In genomic region chr8:114936887-114937286, GRCm38 (mm10) we compare ENCODE assay signal across 12 mouse cellular contexts.
A peak's percentile ranks its signal among the peaks of the same experiment; 100 is the strongest.
DNase-seq lines count a peak whose midpoint lies in the region; ATAC-seq lines count a peak whose summit lies in the region.
"Had no signal": no experiment of that assay in that cellular context is flagged by ENCODE, and none has a peak within 500 bp of the region (broad histone marks: within the 10 kb centered on the region; RNA-seq: fewer than 3 reads in every experiment).

No protein-coding gene starts in this region.

- 29% methylated on average over 10 of the region's 10 CpGs for WGBS in hindbrain, embryonic 10.5 days
- 27% methylated on average over 10 of the region's 10 CpGs for WGBS in hindbrain, embryonic 12.5 days
- 10% methylated on average over 10 of the region's 10 CpGs for WGBS in embryonic facial prominence, embryonic 10.5 days
- 7% methylated on average over 10 of the region's 10 CpGs for WGBS in midbrain, embryonic 13.5 days
- WGBS in liver, embryonic 11.5 days = 36% methylated on average over 10 of the region's 10 CpGs

- H3K4me2 ChIP-seq in hindbrain, embryonic 12.5 days (replicated peaks) = no peak overlapping the region
- no peak overlapping the region for H3K4me2 ChIP-seq in midbrain, embryonic 13.5 days (replicated peaks)
- H3K4me2 ChIP-seq in liver, embryonic 11.5 days = no peak overlapping the region
- H3K4me2 ChIP-seq: limb, embryonic 15.5 days had no signal

- no peak overlapping the region for H3K27ac ChIP-seq in hindbrain, embryonic 10.5 days
- H3K27ac ChIP-seq in hindbrain, embryonic 12.5 days = no peak overlapping the region
- no peak overlapping the region for H3K27ac ChIP-seq in embryonic facial prominence, embryonic 10.5 days (replicated peaks)
- no peak overlapping the region for H3K27ac ChIP-seq in midbrain, embryonic 13.5 days
- no peak overlapping the region for H3K27ac ChIP-seq in liver, embryonic 11.5 days (ENCODE audit: low read depth, low read length)
- H3K27ac ChIP-seq: kidney, postnatal 0 days; limb, embryonic 15.5 days had no signal

- no peaks in the 10 kb centered on the region for H3K9me3 ChIP-seq in hindbrain, embryonic 10.5 days
- no peaks in the 10 kb centered on the region for H3K9me3 ChIP-seq in hindbrain, embryonic 12.5 days (replicated peaks)
- no peaks in the 10 kb centered on the region for H3K9me3 ChIP-seq in embryonic facial prominence, embryonic 10.5 days
- H3K9me3 ChIP-seq in midbrain, embryonic 13.5 days = no peaks in the 10 kb centered on the region
- no peaks in the 10 kb centered on the region for H3K9me3 ChIP-seq in liver, embryonic 11.5 days (ENCODE audit: control insufficient read depth, low read length)
- H3K9me3 ChIP-seq: limb, embryonic 15.5 days had no signal

- DNase-seq in hindbrain, embryonic 10.5 days (ENCODE audit: low spot score) = peak; percentile 14
- peak; percentile 38 for DNase-seq in embryonic facial prominence, embryonic 10.5 days (ENCODE audit: low spot score)
- DNase-seq in heart, postnatal 10 days = peak; percentile 24 to 35
- no peak for DNase-seq in kidney, adult 9 months
- DNase-seq in thymus, postnatal 14 days = no peak
- no peak for DNase-seq in liver, embryonic 11.5 days (ENCODE audit: low spot score)
- DNase-seq: cerebellum, adult 8-10 months; gastrocnemius, postnatal 36 days had no signal

- no peak for ATAC-seq in hindbrain, embryonic 12.5 days (ENCODE audit: low FRiP score)
- peak; percentile 78 for ATAC-seq in midbrain, embryonic 13.5 days
- ATAC-seq in liver, embryonic 11.5 days (replicated peaks; ENCODE audit: low FRiP score) = no peak

- intact Hi-C loops in heart, postnatal 10 days (cut with DNase I) = no loop called here

- H3K4me1 ChIP-seq in hindbrain, embryonic 10.5 days (replicated peaks) = peaks cover 28% of the 10 kb centered on the region
- peaks cover 11% of the 10 kb centered on the region for H3K4me1 ChIP-seq in hindbrain, embryonic 12.5 days
- peaks cover 35% of the 10 kb centered on the region for H3K4me1 ChIP-seq in embryonic facial prominence, embryonic 10.5 days
- H3K4me1 ChIP-seq in midbrain, embryonic 13.5 days (replicated peaks) = peaks cover 23% of the 10 kb centered on the region
- no peaks in the 10 kb centered on the region for H3K4me1 ChIP-seq in liver, embryonic 11.5 days (replicated peaks; ENCODE audit: control insufficient read depth, insufficient read depth, low read length)

- H3K9ac ChIP-seq in hindbrain, embryonic 12.5 days = no peak overlapping the region
- H3K9ac ChIP-seq in midbrain, embryonic 13.5 days (replicated peaks) = no peak overlapping the region
- H3K9ac ChIP-seq in liver, embryonic 11.5 days (ENCODE audit: low read depth, low read length) = no peak overlapping the region
- H3K9ac ChIP-seq: limb, embryonic 15.5 days had no signal

- no peaks in the 10 kb centered on the region for H3K36me3 ChIP-seq in hindbrain, embryonic 10.5 days
- no peaks in the 10 kb centered on the region for H3K36me3 ChIP-seq in hindbrain, embryonic 12.5 days
- H3K36me3 ChIP-seq in embryonic facial prominence, embryonic 10.5 days (replicated peaks) = no peaks in the 10 kb centered on the region
- H3K36me3 ChIP-seq in midbrain, embryonic 13.5 days = no peaks in the 10 kb centered on the region
- no peaks in the 10 kb centered on the region for H3K36me3 ChIP-seq in liver, embryonic 11.5 days (ENCODE audit: control insufficient read depth, insufficient read depth, low read length)
- H3K36me3 ChIP-seq: limb, embryonic 15.5 days had no signal

- H3K27me3 ChIP-seq in hindbrain, embryonic 10.5 days (ENCODE audit: insufficient read depth, poor library complexity, severe bottlenecking) = peaks cover 27% of the 10 kb centered on the region
- H3K27me3 ChIP-seq in hindbrain, embryonic 12.5 days = no peaks in the 10 kb centered on the region
- peaks cover 14% of the 10 kb centered on the region for H3K27me3 ChIP-seq in embryonic facial prominence, embryonic 10.5 days (replicated peaks; ENCODE audit: low read depth, poor library complexity, severe bottlenecking)
- H3K27me3 ChIP-seq in midbrain, embryonic 13.5 days = peaks cover 34% of the 10 kb centered on the region
- no peaks in the 10 kb centered on the region for H3K27me3 ChIP-seq in liver, embryonic 11.5 days (replicated peaks; ENCODE audit: control insufficient read depth, insufficient read depth, low read length)
- H3K27me3 ChIP-seq: limb, embryonic 15.5 days had no signal

- no peak overlapping the region for H3K4me3 ChIP-seq in hindbrain, embryonic 10.5 days
- no peak overlapping the region for H3K4me3 ChIP-seq in hindbrain, embryonic 12.5 days
- H3K4me3 ChIP-seq in embryonic facial prominence, embryonic 10.5 days = no peak overlapping the region
- no peak overlapping the region for H3K4me3 ChIP-seq in midbrain, embryonic 13.5 days (replicated peaks)
- no peak overlapping the region for H3K4me3 ChIP-seq in liver, embryonic 11.5 days (ENCODE audit: low read depth, low read length)
- H3K4me3 ChIP-seq: limb, embryonic 15.5 days had no signal

Comparison
In these comparisons a context has a peak if more than half of its experiments do, and no peak if none do; other contexts are left out.
1. DNase-seq: peak in hindbrain, embryonic 10.5 days (single experiment), embryonic facial prominence, embryonic 10.5 days (single experiment) and heart, postnatal 10 days (2 of 2); none in kidney, adult 9 months (single experiment), thymus, postnatal 14 days (single experiment) and liver, embryonic 11.5 days (single experiment).